Mouse (Mus musculus): ENCODE measurements around the gene Gal3st1.
A peak's percentile ranks its signal among the peaks of the same experiment; 100 is the strongest.
"Not testable (repeated sequence)": the region's sequence is repeated elsewhere in the genome, so short reads cannot be mapped to it uniquely, and the experiment has no call there.

Gene Gal3st1

DNA sequence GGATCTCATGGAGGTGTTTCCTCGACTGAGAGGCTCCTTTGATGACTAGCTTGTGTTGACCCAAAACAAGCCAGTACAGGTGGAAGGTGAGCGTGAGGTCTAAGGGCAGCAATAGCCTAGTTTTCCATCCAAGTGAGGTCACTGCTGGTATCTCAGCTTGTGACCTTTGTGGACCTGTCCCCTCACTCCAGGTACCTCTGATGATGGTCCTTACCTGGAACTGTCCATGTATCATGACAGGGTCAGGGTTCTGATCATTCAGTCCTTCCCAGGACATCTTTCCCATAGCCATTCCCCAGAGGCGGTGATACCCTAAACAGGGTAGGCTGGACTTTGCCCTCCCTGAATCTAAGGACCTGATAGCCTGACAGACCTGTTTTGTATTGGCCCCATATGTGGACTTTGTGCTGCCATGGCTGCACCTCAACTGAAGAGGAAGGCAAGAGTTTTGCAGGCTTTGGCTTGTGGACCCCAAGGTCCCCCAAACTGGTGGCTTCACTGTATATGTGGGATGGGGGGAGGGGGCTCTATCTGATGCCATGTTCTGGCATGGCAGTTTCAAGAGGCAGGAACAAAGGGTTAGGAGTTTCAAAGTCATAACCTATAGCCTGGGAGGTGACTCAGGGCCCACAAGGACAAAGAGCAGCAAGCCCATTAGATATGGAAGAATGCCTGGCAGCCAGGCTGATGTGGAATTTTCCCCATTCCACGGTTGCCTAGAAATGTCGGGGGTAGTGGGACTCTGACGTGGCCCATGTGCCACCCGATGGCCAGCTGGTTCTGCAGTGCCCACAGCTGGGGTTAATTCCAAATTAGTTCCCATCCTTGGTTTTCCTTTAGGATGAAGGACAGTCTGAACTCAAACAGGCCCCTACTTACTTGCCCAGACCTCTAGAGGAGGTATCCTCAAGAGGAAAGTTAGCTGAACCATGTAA, 894 bp upstream of the Gal3st1 start:
- no peak for DNase-seq (ENCODE audit: extremely low spot score, low read depth, low spot score)

DNA sequence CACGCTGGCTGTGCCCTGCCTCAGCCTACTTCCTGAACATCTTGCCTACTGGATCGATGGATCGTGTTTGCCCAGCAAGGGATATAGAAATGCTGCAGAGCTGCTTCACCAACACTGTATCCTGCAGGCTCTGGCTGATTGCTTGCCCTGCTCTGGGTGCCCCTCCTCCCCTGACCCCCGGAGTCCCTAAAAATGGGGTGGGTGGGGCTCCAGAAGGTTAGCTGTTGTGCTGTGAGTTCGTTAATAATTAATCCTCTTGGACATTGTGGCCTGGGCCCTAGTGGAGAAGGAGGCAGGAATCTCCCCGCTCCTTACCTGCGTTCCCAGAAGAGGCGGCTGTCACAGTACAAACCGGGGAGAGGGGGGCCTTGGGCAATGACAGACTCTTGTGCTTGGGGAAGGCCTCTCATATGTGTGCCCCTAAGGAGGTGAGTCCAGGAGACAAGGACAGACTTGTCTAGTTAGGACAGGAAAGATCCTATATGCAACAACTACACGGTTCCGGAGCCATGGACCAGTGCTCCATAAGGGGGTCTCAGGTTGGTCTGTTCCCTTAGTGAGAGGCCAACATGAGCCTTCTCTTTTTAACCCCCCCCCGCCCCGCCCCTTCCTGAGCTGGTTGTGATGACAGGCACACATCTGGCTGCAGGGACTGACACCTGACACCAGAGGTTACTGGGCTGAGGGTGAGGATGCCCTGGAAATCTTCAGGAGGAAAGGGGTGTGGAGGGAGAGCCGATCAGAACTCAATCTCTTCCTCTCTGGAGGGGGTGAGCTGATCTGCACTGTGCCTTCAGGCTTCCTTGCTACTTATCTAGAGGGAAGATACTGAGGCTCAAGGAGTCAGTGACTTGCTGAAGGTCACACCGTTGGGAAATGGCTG, 668 bp downstream of the Gal3st1 start:
- no peak for DNase-seq (ENCODE audit: extremely low spot score, low read depth, low spot score)

DNA sequence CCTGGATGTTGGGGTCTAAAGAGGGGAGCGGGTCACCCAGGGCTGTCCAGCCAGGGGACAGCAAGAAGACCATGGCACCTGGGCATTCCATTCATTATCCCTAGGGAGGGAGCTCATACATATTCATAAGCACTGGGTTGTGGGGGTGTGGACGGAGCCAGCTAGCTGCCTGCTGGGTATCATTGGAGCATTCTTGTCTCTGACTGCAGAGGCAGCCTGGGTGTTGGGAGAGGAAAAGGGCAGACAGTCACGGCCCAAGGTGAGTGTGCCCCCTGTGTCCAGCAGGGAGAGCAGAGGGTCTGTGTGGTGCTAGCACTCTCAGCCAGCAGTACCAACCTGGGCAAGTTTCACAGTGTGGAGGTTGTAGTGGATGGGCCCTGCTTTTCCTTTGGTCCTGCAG, 6.3 kb downstream of the Gal3st1 start:
- DNase-seq (ENCODE audit: extremely low spot score, low read depth, low spot score), result no peak

DNA sequence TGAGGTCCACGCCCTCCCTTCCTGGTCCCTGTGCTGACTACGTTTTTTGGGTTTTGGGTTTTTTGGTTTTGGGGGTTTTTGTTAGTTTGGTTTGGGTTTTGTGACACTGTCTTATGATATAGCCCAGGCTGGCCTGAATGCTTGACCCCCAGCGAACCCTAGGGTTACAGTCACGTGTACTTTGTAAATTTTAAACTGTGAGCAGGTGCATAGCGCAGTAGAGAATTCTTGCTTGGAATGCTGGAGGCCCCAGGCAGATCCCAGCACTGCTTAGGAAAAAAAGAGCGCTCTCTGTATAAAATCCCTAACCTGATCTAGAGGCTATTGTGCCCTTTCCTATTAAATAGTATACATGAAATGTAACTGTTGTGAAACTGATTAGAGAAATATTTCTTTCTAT, 9.7 kb downstream of the Gal3st1 start:
- no peak for DNase-seq (ENCODE audit: extremely low spot score, low read depth, low spot score)

DNA sequence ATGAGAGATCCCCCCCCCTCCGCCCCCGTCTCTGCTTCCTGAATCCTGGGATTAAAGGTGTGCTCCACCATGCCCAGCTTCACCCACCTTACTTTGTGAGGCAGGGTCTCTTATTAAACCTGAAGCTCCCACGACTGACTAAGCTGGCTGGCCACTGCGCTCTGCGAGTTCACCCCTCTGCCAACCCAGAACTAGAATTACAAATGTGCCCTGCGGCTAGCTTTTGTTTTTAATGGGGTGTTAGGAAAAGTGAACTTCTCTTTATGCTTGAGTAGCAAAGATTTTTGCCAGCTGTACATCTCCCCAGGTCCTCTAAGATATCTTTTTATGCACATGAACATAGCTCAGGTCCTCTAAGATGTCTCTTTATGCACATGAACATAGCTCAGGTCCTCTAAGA, 10.5 kb downstream of the Gal3st1 start:
- no peak for DNase-seq (ENCODE audit: extremely low spot score, low read depth, low spot score)

DNA sequence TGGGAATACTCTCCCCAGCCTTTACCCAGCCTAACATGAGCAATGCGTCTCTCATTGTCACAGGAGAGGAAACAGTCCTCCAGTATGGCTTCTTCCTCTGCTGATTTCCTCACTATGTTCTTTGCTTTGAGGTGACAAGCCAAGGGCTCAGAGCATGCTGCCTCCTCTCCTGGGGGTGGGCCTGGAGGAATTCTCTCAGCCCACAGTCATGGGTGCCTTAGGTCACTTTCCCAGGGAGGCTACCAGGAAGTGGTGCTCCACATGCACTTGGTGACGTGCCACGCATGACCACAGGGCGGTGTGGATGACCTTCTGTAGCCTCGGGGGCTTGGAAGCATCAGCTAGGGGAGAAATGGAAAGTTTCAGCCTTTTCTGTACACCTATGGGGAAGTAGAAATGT, 12.1 kb downstream of the Gal3st1 start:
- DNase-seq (ENCODE audit: extremely low spot score, low read depth, low spot score), result no peak

DNA sequence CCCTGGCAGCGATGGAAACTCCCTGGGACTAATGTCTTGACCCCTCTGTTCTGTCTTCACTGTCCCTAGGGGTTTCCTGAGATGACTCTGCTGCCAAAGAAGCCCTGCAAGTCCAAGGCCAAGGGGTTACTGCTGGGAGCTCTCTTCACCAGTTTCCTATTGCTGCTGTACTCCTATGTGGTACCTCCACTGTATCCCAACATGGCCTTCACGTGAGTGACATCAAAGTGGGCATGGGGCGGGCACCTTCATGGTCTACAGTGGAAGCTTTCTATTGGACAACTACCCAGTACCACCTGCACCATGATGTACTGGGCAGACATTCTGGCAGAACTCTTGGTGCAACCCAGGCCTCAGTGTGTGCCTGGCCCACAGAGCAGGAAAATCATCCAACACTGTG, 13.4 kb downstream of the Gal3st1 start:
- DNase-seq (ENCODE audit: extremely low spot score, low read depth, low spot score), result no peak

DNA sequence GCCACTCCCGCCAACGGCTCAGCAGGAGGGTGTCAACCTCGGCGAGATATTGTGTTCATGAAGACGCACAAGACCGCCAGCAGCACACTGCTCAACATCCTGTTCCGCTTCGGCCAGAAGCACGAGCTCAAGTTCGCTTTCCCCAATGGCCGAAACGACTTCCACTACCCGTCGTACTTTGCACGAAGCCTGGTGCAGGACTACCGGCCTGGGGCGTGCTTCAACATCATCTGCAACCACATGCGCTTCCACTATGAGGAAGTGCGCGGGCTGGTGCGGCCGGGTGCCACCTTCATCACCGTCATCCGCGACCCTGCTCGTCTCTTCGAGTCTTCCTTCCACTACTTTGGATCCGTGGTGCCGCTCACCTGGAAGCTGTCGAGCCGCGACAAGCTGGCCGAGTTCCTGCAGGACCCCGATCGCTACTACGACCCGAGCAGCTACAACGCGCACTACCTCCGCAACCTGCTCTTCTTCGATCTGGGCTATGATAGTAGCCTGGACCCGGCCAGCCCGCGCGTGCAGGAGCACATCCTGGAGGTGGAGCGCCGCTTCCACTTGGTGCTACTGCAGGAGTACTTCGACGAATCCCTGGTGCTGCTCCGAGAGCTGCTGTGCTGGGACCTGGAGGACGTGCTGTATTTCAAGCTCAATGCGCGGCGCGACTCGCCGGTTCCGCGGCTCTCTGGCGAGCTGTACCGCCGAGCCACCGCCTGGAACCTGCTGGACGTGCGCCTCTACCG, 14.7 kb downstream of the Gal3st1 start:
- DNase-seq (ENCODE audit: extremely low spot score, low read depth, low spot score), result no peak

DNA sequence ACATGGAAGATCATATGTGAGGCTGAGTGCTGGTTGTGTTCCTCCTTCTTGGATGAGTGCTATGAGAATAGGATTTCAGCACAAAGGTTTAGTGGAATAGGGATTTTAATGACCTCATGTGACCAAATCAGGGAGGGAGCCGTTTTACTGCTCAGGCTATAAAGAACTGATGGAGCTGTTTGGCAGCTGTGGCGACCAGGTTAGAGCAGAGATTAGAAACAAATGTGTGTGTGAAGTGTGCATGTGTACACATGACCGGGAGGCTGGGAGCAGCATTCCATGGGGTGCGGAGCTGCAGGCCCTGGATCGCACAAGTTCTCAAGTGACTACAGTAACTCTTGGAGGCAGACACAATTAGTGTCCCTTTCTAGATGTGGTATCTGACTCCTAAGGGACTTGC, 16.1 kb downstream of the Gal3st1 start:
- peak; percentile 47 for DNase-seq (ENCODE audit: extremely low spot score, low read depth, low spot score)

DNA sequence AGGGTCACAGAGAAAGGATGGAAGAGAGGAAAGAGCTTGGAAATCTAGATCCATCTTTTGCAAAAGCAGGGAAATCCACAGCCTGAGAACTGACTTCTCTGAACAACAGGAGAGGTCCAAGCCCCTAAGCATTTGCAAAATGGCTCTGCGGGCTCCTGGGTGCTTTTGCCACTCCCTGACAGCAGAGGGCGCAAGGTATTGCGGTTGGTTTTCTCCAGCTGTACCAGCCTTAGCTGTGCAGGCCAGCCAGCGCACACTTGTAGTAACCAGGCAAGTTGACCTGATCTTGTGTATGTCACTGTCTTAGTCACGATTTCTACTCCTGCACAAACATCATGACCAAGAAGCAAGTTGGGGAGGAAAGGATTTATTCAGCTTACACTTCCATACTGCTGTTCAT, 18.2 kb downstream of the Gal3st1 start:
- DNase-seq (ENCODE audit: extremely low spot score, low read depth, low spot score), result peak; percentile 37

DNA sequence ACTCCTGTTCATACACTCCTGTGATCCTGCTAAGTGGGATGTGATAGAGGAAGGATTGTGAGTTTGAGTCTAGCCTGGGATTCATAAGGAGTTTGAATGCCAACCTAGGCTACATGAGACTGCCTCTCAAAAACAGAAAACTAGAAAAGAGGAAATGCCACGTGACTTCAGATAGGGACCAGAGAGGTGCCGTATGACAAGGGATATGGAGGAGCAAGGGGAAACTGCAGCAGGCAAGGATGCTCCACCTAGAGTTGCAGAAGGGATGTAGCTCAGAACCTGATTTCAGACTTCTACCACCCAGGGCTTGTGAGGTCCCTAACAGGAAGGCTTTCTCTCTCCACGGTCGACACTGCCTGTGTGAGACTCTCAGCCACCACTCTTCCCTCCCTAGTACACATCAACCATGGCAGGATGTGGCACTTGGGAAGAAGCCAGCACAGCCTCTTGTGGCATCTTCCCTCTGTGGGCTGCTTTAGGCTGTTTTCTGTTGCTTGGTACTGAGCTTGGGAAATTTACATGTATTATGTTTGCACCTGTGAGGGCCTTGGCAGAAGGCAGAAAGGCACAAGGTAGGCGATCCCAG, 21.9 kb downstream of the Gal3st1 start:
- no peak for DNase-seq (ENCODE audit: extremely low spot score, low read depth, low spot score)

DNA sequence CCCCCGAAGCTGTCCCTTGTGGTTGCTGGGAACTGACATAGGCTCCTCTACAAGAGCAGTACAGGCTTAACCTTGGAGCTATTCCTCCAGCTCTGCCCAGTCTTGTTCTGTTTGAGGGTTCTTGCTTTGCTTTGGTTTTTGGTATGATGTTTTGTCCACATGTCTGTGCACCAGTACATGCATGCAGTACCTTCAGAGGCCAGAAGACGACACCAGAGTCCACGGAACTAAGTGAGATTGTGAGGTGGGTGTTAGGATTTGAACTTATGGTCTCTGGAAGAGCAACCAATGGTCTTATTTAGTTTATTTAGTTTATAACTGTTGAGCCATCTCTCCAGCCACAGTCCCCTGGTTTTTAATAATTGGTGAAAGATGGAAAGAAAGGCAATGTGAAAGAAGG, 23.0 kb downstream of the Gal3st1 start:
- DNase-seq (ENCODE audit: extremely low spot score, low read depth, low spot score), result no peak

DNA sequence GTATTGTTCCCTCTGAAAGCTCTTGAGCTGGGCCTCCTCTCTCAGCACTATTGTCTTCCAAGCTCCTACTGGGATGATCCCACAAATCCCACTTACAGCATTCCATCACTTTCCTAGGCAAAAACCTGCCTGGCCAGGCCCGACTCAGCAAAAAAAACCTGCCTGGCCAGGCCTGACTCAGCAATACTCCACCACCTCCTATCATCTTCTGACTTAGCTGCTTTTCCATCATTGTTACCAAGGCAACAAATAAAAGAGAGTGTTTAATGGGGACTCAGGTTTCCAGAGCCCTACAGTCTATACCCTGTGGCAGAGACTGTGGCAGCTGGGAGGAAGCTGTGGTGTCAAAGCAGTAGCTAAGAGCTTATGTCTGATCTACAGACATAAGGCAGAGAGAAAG, 29.2 kb downstream of the Gal3st1 start:
- no peak for DNase-seq (ENCODE audit: extremely low spot score, low read depth, low spot score)

DNA sequence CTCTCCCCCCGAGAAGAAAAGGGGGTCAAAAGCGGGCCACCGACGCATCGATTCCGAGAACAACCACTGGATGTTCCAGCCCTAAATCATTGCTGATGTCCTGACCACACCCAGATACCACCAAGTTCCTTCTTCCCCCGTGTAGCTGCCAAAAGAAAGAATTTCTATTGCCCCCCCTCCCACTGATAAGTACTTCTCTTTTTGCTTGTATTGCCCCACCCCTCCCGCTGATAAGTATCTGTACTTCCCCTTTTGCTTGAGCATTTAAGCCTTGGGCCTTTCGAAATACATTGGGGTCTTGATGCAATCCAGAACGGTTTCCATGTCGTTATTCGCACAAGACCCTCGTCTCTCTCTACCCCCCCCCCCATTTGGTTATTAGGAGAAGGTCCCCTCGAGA, 32.4 kb downstream of the Gal3st1 start:
- DNase-seq (ENCODE audit: extremely low spot score, low read depth, low spot score), result not testable (repeated sequence)

DNA sequence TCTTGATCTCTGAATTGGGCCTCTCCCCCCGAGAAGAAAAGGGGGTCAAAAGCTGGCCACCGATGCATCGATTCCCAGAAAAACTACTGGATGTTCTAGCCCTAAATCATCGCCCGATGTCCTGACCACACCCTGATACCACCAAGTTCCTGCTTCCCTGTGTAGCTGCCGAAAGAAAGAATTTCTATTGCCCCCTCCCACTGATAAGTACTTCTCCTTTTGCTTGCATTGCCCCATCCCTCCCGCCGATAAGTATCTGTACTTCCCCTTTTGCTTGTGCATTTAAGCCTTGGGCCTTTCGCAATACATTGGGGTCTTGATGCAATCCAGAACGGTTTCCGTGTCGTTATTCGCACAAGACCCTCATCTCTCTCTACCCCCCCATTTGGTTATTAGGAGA, 38.7 kb downstream of the Gal3st1 start:
- DNase-seq (ENCODE audit: extremely low spot score, low read depth, low spot score), result not testable (repeated sequence)

DNA sequence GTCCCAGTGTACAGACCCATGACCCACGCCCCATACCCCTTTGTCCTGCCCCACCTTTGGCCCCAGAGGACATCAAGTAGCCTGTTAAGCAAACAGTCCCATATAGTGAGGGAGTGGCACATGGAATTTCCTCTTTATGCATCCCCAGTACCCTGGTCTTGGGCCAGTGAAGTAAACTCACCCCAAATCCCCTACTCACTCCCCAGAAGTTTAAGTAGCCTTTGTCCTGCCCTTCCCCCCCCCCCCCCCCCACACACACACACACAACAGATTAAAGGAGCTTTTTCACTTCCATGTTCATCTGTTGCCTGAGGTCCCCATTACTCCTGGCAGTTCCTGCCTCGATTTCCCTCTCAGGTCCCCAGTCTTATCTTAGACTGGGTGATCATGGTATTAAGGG, 39.9 kb downstream of the Gal3st1 start:
- no peak for DNase-seq (ENCODE audit: extremely low spot score, low read depth, low spot score)

DNA sequence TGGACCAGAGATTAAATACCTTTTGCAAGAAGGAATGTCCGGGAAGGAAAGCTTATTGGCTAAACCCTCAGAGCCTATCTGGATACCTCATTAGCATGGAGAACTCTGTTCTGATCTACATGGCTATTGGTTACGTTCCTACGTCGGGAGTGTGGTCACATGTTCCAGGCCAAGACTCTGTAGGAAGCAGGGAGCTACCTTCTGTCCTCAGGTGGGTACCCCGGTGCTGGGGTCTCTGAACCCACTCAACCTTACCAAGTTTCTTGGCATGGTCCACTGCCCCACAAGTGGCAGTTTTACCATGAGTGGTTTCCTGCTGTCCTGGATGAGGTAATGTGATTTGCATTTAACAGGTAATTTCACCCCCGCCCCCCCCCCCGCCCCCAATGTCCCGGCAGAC, 43.6 kb downstream of the Gal3st1 start:
- DNase-seq (ENCODE audit: extremely low spot score, low read depth, low spot score), result no peak

DNA sequence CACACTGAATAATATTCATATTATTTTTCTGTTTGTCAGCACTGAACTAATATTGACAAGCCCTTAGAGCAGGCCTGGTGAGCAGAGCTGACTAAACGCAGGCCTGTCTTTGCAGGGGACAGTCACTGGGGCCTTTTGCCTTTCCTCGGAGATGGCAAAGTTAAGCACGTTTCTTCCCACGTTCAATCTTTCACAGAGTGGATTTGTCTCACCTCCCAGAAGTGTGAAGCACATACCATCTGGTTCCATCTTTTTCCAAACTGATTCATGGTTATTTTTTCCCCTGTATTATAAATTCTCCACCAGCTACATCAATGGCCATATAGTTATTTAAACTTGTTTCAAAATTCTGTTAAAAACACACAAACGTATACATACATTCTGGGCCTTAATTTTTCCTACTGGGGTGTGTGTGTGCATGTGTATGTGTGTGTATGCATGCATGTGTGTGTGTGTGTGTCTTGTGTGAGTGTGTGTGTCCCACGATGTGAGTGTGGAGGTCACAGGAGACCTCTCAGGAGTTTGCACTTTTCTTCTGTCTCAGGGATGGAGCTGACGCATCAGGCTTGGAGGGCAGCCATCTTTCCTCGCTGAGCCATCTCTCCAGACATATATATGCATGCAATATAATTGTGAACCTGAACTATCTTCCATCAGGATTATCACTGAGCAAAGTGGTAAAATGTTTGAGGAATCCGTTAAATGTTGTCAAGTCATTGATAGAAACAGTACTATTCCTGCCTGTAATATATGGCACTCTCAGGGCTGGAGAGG, 44.3 kb downstream of the Gal3st1 start:
- no peak for DNase-seq (ENCODE audit: extremely low spot score, low read depth, low spot score)

DNA sequence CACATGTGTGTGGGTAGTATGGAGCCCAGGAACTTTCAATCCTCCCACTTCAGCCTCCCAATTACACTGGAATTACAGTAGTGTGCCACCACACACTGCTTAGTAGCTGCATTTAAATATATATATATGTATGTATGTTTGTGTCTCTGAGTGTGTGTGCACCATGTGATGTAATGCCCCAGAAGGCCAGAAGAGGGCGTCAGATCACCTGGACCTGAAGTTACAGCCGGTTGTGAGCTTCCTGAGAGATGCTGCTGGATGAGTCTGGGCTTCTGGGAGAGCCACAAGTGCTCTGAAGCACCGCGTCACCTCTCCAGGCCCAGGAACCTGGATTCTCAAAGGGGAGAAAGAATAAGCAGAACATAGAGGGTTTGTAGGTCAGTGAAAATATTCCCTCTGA, 45.9 kb downstream of the Gal3st1 start:
- no peak for DNase-seq (ENCODE audit: extremely low spot score, low read depth, low spot score)
